Mouse (Mus musculus) testis, adult 2 months (tissue): ENCODE results near the gene Gm45062. TPM values are rescaled to one million over a fixed set of nuclear protein-coding genes. Genes with fewer than 3 reads are reported as not detected.

Experiments
- H3K27ac ChIP-seq: fragments of 200-500 bp; 2 replicates; pipeline ENCODE4 v1.5.1; 2012; ENCODE audit warnings: low read depth, low read length; ENCODE audit not compliant: control insufficient read depth, insufficient read depth
- H3K27me3 ChIP-seq: fragments of 200-500 bp; 2 replicates; pipeline ENCODE4 v1.6.1; 2012; ENCODE audit warnings: mild to moderate bottlenecking, low read length, moderate library complexity; ENCODE audit not compliant: control insufficient read depth, insufficient read depth
- H3K36me3 ChIP-seq: fragments of 200-500 bp; 2 replicates; pipeline ENCODE4 v1.6.1; 2012; ENCODE audit warnings: mild to moderate bottlenecking, low read length; ENCODE audit not compliant: control insufficient read depth, insufficient read depth
- H3K4me1 ChIP-seq: fragments of 200-500 bp; 2 replicates; pipeline ENCODE4 v1.6.1; 2012; ENCODE audit warnings: low read length; ENCODE audit not compliant: control insufficient read depth, insufficient read depth
- H3K4me3 ChIP-seq: fragments of 200-500 bp; 2 replicates; pipeline ENCODE4 v1.5.1; 2012; ENCODE audit warnings: low read depth, mild to moderate bottlenecking, low read length, moderate library complexity, mixed read lengths; ENCODE audit not compliant: control insufficient read depth
- CTCF ChIP-seq: fragments of 200-500 bp; IDR thresholded peaks from 2 replicates; pipeline ENCODE4 v1.5.1; 2012; ENCODE audit warnings: low read depth, mild to moderate bottlenecking, inconsistent platforms, low read length, moderate library complexity; ENCODE audit not compliant: control insufficient read depth, insufficient read depth, insufficient replicate concordance
- POLR2A ChIP-seq: fragments of 200-500 bp; IDR thresholded peaks from 2 replicates; pipeline ENCODE4 v1.6.1; 2012; ENCODE audit warnings: low read depth, mild to moderate bottlenecking, inconsistent platforms, low read length, moderate library complexity; ENCODE audit not compliant: control insufficient read depth
- polyA plus RNA-seq: library from polyadenylated mRNA; depleted of rRNA; stranded (reverse); fragments of >200 nt; gene quantifications from 2 replicates; pipeline ENCODE4 v1.2.3, GENCODE M21; 2012

Gm45062 gene
- polyA plus RNA-seq, 1 experiment = 4.6 TPM

- Histone ChIP-seq H3K27ac (no peak overlapping the region), H3K4me1 (no peaks in the 10 kb centered on the region), H3K4me3 (no peak overlapping the region), H3K36me3 (no peaks in the 10 kb centered on the region), H3K27me3 (no peaks in the 10 kb centered on the region)
- TF ChIP-seq POLR2A (no peak), CTCF (no peak; the same call in 1 of the 2 replicates)
Measured at GRCm38 (mm10) chr6:8274387-8275054, 15.3 kb downstream of the Gm45062 start.

- H3K36me3 ChIP-seq = no peaks in the 10 kb centered on the region
- no peak overlapping the region for H3K27ac ChIP-seq
Measured at GRCm38 (mm10) chr6:8275098-8275497, 15.8 kb downstream of the Gm45062 start.

GRCm38 (mm10) chr6:8276431-8276830 is 17.2 kb downstream of the Gm45062 start:
- TF ChIP-seq POLR2A = no peak
- TF ChIP-seq CTCF = no peak
- no peak overlapping the region for H3K4me3 ChIP-seq
- no peaks in the 10 kb centered on the region for H3K4me1 ChIP-seq
- no peaks in the 10 kb centered on the region for H3K27me3 ChIP-seq
- no peak overlapping the region for H3K27ac ChIP-seq
- no peaks in the 10 kb centered on the region for H3K36me3 ChIP-seq

More at GRCm38 (mm10) chr6:8275098-8275497, 15.8 kb downstream of the Gm45062 start:
- Histone ChIP-seq H3K4me3 (no peak overlapping the region), H3K27me3 (no peaks in the 10 kb centered on the region), H3K4me1 (no peaks in the 10 kb centered on the region)
- TF ChIP-seq POLR2A = no peak
- no peak for TF ChIP-seq CTCF

GRCm38 (mm10) chr6:8278426-8279002 is 19.3 kb downstream of the Gm45062 start:
- TF ChIP-seq CTCF (no peak), POLR2A (no peak)

DNA sequence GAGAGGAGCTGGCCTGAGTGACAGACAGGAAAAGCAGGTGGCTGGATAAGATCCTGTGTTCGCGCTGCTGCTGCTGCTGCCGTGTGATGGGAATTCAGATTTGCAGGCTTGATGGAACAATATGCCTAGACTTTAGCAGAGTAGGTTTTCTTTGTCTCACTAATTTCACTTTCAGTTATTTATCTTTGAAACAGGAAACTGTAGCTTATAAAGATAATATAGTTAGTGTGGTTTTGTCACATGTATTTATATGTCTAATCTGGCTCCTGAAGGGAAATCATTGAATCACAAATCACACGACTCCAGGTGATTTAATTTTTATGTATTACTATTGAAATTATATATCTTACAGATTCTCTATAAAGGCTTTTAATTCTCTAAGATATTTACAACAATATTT is 24.0 kb downstream of the Gm45062 start:
- Histone ChIP-seq H3K4me1 (no peaks in the 10 kb centered on the region), H3K27ac (no peak overlapping the region), H3K4me3 (no peak overlapping the region), H3K27me3 (no peaks in the 10 kb centered on the region), H3K36me3 (no peaks in the 10 kb centered on the region)
- no peak for TF ChIP-seq POLR2A
- TF ChIP-seq CTCF = no peak

More at GRCm38 (mm10) chr6:8278426-8279002, 19.3 kb downstream of the Gm45062 start:
- Histone ChIP-seq H3K27me3 (no peaks in the 10 kb centered on the region), H3K4me1 (no peaks in the 10 kb centered on the region), H3K36me3 (no peaks in the 10 kb centered on the region), H3K4me3 (no peak overlapping the region), H3K27ac (no peak overlapping the region)

DNA sequence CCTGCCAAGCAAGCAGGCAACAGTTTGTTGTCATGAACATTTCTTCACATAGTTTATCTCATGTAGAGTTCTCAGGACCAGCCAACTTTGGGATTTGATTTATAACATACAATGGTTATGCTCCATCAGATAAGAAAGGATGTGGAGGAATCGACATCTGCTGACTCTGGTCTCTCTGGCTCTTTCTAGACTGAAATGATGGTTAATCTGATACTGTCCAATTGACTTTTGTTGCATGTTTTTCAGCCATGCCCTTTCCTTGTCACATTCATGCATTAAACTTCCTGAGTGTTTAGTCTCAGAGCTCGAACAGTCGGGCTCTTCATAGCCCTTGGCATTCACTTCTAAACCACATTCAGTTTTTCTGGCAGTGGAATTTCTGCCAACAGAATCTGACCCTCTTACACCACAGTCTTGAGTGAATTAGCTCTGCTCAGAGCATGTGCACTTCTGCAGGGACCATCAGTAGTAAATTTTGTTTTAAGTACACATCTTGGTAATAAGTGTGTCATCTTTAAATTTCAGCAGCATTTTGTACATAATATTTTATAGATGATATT is 26.2 kb downstream of the Gm45062 start:
- H3K36me3 ChIP-seq = no peaks in the 10 kb centered on the region
- H3K4me1 ChIP-seq = no peaks in the 10 kb centered on the region
- no peak overlapping the region for H3K4me3 ChIP-seq
- TF ChIP-seq POLR2A (no peak), CTCF (no peak)
- no peaks in the 10 kb centered on the region for H3K27me3 ChIP-seq
- H3K27ac ChIP-seq = no peak overlapping the region

GRCm38 (mm10) chr6:8286146-8286545 is 26.9 kb downstream of the Gm45062 start:
- H3K27me3 ChIP-seq = no peaks in the 10 kb centered on the region
- no peaks in the 10 kb centered on the region for H3K4me1 ChIP-seq
- H3K27ac ChIP-seq = no peak overlapping the region
- H3K36me3 ChIP-seq = no peaks in the 10 kb centered on the region
- TF ChIP-seq CTCF = no peak
- TF ChIP-seq POLR2A = no peak
- no peak overlapping the region for H3K4me3 ChIP-seq
